Mouse (Mus musculus): ENCODE results near the gene Scrt2. TPM values are rescaled to one million over a fixed set of nuclear protein-coding genes. Genes with fewer than 3 reads are reported as not detected.

Gene Scrt2
- total RNA-seq, 4 experiments from 2014 or later, result not detected

GRCm38 (mm10) chr2:152081641-152082448, 516 bp downstream of the Scrt2 start:
- DNase-seq (ENCODE audit: low spot score in 2 of 2), result peak; percentile 21 to 58

- no peak for DNase-seq (ENCODE audit: low spot score in 2 of 2)
Observed at GRCm38 (mm10) chr2:152082456-152083285, 1.3 kb downstream of the Scrt2 start.

GRCm38 (mm10) chr2:152083411-152083810, 2.1 kb downstream of the Scrt2 start:
- no peak for DNase-seq (ENCODE audit: low spot score in 2 of 2)

GRCm38 (mm10) chr2:152084298-152084697, 3.0 kb downstream of the Scrt2 start:
- no peak for DNase-seq (ENCODE audit: low spot score in 2 of 2)

GRCm38 (mm10) chr2:152085414-152085813, 4.1 kb downstream of the Scrt2 start:
- no peak for DNase-seq (ENCODE audit: low spot score in 2 of 2)

- no peak for DNase-seq (ENCODE audit: low spot score in 2 of 2)
Observed at GRCm38 (mm10) chr2:152086451-152086850, 5.1 kb downstream of the Scrt2 start.

GRCm38 (mm10) chr2:152087111-152087510, 5.8 kb downstream of the Scrt2 start:
- DNase-seq (ENCODE audit: low spot score in 2 of 2), result peak; percentile 15 to 33

- DNase-seq (ENCODE audit: low spot score in 2 of 2), result peak in 1 of 2 experiments; percentile 36
Observed at GRCm38 (mm10) chr2:152089078-152089477, 7.7 kb downstream of the Scrt2 start.

GRCm38 (mm10) chr2:152089581-152089980, 8.3 kb downstream of the Scrt2 start:
- DNase-seq (ENCODE audit: low spot score in 2 of 2), result no peak

- DNase-seq (ENCODE audit: low spot score in 2 of 2), result no peak
Observed at GRCm38 (mm10) chr2:152090486-152090885, 9.2 kb downstream of the Scrt2 start.

- DNase-seq (ENCODE audit: low spot score in 2 of 2), result no peak
Observed at GRCm38 (mm10) chr2:152091342-152092056, 10.2 kb downstream of the Scrt2 start.

- DNase-seq (ENCODE audit: low spot score in 2 of 2), result no peak
Observed at GRCm38 (mm10) chr2:152092927-152093326, 11.6 kb downstream of the Scrt2 start.

- no peak for DNase-seq (ENCODE audit: low spot score in 2 of 2)
Observed at GRCm38 (mm10) chr2:152093356-152093792, 12.0 kb downstream of the Scrt2 start.

- DNase-seq (ENCODE audit: low spot score in 2 of 2), result no peak
Observed at GRCm38 (mm10) chr2:152094856-152095545, 13.7 kb downstream of the Scrt2 start.

- DNase-seq (ENCODE audit: low spot score in 2 of 2), result no peak
Observed at GRCm38 (mm10) chr2:152096922-152097321, 15.6 kb downstream of the Scrt2 start.

GRCm38 (mm10) chr2:152097916-152098315, 16.6 kb downstream of the Scrt2 start:
- no peak for DNase-seq (ENCODE audit: low spot score in 2 of 2)

- DNase-seq (ENCODE audit: low spot score in 2 of 2), result no peak
Observed at GRCm38 (mm10) chr2:152099538-152099937, 18.2 kb downstream of the Scrt2 start.

- DNase-seq (ENCODE audit: low spot score in 2 of 2), result no peak
Observed at GRCm38 (mm10) chr2:152101761-152102160, 20.4 kb downstream of the Scrt2 start.

- no peak for DNase-seq (ENCODE audit: low spot score in 2 of 2)
Observed at GRCm38 (mm10) chr2:152102369-152102768, 21.0 kb downstream of the Scrt2 start.

- DNase-seq (ENCODE audit: low spot score in 2 of 2), result no peak
Observed at GRCm38 (mm10) chr2:152104711-152105317, 23.5 kb downstream of the Scrt2 start.
